Mouse (Mus musculus) C2C12 (cell line): ENCODE measurements around the gene Ick. TPM values are rescaled to one million over a fixed set of nuclear protein-coding genes. Genes with fewer than 3 reads are reported as not detected.

Source experiments
- H3K27me3 ChIP-seq: one replicate; pipeline ENCODE4 v1.6.1; 2011; ENCODE audit not compliant: control insufficient read depth, insufficient read depth, insufficient read length
- H3K36me3 ChIP-seq: one replicate; pipeline ENCODE4 v1.6.1; 2011; ENCODE audit not compliant: control insufficient read depth, insufficient read depth
- H3K4me3 ChIP-seq: one replicate; pipeline ENCODE4 v1.5.1; 2011; ENCODE audit warnings: mild to moderate bottlenecking, control low read depth; ENCODE audit not compliant: poor library complexity, insufficient read depth, severe bottlenecking
- H3K79me2 ChIP-seq: one replicate; pipeline ENCODE4 v1.6.1; 2011; ENCODE audit not compliant: control insufficient read depth, insufficient read depth
- H3K79me3 ChIP-seq: one replicate; pipeline ENCODE4 v1.6.1; 2011; ENCODE audit warnings: low read depth, control low read depth
- H3ac ChIP-seq: one replicate; pipeline ENCODE3; 2011; ENCODE audit warnings: low read depth; ENCODE audit not compliant: control insufficient read depth, insufficient read length
- CEBPB ChIP-seq: IDR thresholded peaks from one replicate; pipeline ENCODE4 v1.6.1; 2011; ENCODE audit warnings: low read depth, mild to moderate bottlenecking, control low read depth, moderate library complexity
- CTCF ChIP-seq: IDR thresholded peaks from one replicate; pipeline ENCODE4 v1.5.1; 2011; ENCODE audit not compliant: control insufficient read depth, insufficient read depth, insufficient read length
- FOSL1 ChIP-seq: IDR thresholded peaks from one replicate; pipeline ENCODE4 v1.8.0; 2011; ENCODE audit warnings: mild to moderate bottlenecking, low read length; ENCODE audit not compliant: poor library complexity, insufficient read depth, severe bottlenecking
- MAX ChIP-seq: IDR thresholded peaks from one replicate; pipeline ENCODE4 v1.6.1; 2011; ENCODE audit warnings: mild to moderate bottlenecking, control low read depth
- MYOD1 ChIP-seq: IDR thresholded peaks from one replicate; pipeline ENCODE4 v1.6.1; 2011; ENCODE audit warnings: low read depth; ENCODE audit not compliant: control insufficient read depth, insufficient read length
- MYOG ChIP-seq: IDR thresholded peaks from one replicate; pipeline ENCODE4 v1.6.1; 2011; ENCODE audit not compliant: control insufficient read depth, insufficient read length; ENCODE audit errors: extremely low read depth
- USF1 ChIP-seq: IDR thresholded peaks from one replicate; pipeline ENCODE4 v1.6.1; 2011; ENCODE audit warnings: low read depth, mild to moderate bottlenecking, control low read depth, moderate library complexity
- polyA plus RNA-seq: library from polyadenylated mRNA; unstranded; fragments of >200 nt; fragmentation: generic; extraction: Trizol; gene quantifications from one replicate; pipeline ENCODE4 v1.2.1, GENCODE M21; 2012; ENCODE audit warnings: missing spikeins

Ick gene
- polyA plus RNA-seq, 1 experiment = 6.5 TPM

DNA sequence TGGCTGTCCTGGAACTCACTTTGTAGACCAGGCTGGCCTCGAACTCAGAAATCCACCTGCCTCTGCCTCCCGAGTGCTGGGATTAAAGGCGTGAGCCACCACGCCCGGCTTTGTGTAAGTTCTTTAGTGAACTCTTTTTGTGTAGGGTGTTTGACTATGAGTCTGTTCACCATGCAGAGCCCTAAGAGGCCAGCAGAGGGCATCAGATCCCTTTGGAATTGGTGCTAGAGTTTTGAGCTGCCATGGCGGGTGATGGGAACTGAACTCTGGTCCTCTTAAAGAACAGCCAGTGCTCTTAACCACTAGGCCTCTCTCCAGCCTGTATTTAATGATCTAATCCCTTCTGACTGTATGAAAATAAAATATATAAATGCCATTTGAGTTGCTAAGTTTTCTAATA lies 12.6 kb upstream of the Ick start:
- Histone ChIP-seq H3K27me3 (no peaks in the 10 kb centered on the region), H3K36me3 (peaks cover 69% of the 10 kb centered on the region), H3K79me3 (no peaks in the 10 kb centered on the region), H3K4me3 (no peak overlapping the region), H3K79me2 (no peaks in the 10 kb centered on the region), H3ac (no peak overlapping the region)
- TF ChIP-seq FOSL1 (no peak), USF1 (no peak), CEBPB (no peak), MYOD1 (no peak), MYOG (no peak), MAX (no peak), CTCF (no peak)

DNA sequence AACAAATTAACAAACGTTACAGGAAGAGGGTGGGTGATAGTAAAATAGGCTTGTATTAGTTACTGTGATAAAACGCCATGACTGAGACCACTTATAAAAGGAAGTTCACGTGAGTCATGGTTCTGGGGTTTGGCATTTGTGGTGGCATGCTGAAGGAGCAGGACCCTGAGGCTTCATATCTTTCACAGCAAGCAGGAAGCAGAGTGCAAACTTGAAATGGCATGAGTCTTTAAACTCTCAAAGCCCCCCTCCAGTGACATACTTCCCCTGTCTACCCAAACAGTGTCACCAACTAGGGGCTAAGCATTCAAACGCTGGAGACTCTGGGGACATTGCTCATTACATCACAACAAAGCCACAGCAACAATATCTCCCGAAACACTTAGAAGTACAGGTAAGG lies 8.0 kb upstream of the Ick start:
- Histone ChIP-seq H3K4me3 (no peak overlapping the region), H3K79me3 (peaks cover 2% of the 10 kb centered on the region), H3K27me3 (no peaks in the 10 kb centered on the region), H3K79me2 (peaks cover 8% of the 10 kb centered on the region), H3ac (no peak overlapping the region), H3K36me3 (peaks cover 57% of the 10 kb centered on the region)
- no peak for TF ChIP-seq MYOD1
- no peak for TF ChIP-seq USF1
- TF ChIP-seq CEBPB = no peak
- no peak for TF ChIP-seq FOSL1
- no peak for TF ChIP-seq CTCF
- TF ChIP-seq MYOG = no peak
- TF ChIP-seq MAX = no peak

DNA sequence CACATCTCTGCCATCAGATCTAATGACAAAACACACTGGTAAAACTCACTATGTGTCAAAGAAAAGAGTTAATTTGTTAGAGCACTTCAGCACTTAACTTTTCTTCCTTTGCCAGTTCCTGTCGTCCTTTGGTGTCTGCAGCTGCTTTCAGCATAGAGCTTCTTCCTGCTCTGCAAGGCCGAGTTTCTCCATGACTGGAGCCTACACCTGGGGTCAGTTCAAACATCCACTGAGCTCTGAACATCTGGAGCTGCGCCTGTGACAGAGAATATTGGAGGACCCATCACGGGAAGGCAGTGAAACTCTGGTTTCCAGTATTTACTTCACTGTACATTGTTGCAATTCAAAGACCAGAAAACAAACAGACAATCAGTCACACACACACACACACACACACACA lies 7.6 kb upstream of the Ick start:
- TF ChIP-seq FOSL1 = no peak
- H3K79me2 ChIP-seq = peaks cover 13% of the 10 kb centered on the region
- H3ac ChIP-seq = no peak overlapping the region
- H3K27me3 ChIP-seq = no peaks in the 10 kb centered on the region
- no peak overlapping the region for H3K4me3 ChIP-seq
- H3K79me3 ChIP-seq = peaks cover 2% of the 10 kb centered on the region
- peaks cover 54% of the 10 kb centered on the region for H3K36me3 ChIP-seq

DNA sequence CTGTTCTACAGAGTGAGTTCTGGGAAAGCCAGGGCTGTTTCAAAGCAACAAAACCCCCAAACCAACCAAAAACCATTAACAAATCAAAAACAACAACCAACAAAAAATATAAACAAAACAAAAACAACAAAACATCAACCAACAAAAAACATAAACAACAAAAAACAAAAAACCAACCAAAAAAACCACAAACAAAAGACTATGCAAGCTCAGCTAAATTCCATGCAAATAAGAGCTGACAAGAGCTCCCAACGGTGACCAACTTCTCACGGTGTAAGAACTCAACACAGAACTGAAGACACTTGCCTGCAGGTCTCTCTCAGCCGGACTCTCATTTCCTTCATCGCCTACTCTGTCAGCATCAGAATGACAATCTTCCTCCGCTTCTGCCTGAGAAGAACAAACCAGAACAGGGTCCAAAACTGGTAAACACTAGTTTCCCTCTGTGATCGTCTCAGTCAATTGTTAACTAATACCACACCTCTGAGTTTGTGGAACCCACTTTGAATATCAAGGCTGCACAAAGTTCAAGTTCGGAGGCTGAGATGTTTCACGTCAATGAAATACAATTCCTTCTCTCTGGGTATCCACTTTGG lies 4.9 kb upstream of the Ick start:
- peaks cover 31% of the 10 kb centered on the region for H3K79me2 ChIP-seq

DNA sequence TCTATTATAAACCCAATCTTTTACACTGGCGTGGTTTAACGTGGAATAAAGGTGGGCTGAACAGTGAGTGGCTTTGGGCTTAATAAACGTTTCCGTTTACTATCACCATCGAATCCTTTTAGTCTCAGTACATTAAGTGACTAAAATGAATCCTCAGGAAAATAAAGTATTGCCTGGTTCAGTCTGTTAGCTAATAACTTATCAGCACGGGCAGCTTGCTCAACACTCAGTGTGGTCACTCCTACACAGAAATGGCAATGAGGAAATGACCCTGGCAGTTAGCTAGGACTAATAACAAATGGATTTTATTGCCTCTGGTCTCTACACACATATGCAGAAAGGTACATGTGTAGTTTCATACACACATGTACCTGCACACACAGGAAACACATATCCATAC lies 4.0 kb upstream of the Ick start:
- Histone ChIP-seq H3K27me3 (no peaks in the 10 kb centered on the region), H3K79me2 (peaks cover 31% of the 10 kb centered on the region), H3ac (no peak overlapping the region), H3K4me3 (no peak overlapping the region), H3K79me3 (peaks cover 4% of the 10 kb centered on the region), H3K36me3 (peaks cover 21% of the 10 kb centered on the region)
- TF ChIP-seq FOSL1 (no peak), MYOD1 (no peak), CTCF (no peak), CEBPB (no peak), MYOG (no peak), USF1 (no peak), MAX (no peak)

More for the DNA sequence above, 4.9 kb upstream of the Ick start:
- Histone ChIP-seq H3K36me3 (peaks cover 29% of the 10 kb centered on the region), H3K27me3 (no peaks in the 10 kb centered on the region), H3K79me3 (peaks cover 4% of the 10 kb centered on the region), H3ac (no peak overlapping the region), H3K4me3 (no peak overlapping the region)
- TF ChIP-seq CEBPB (no peak), MYOD1 (no peak), MYOG (no peak), USF1 (no peak), MAX (no peak), CTCF (no peak)

DNA sequence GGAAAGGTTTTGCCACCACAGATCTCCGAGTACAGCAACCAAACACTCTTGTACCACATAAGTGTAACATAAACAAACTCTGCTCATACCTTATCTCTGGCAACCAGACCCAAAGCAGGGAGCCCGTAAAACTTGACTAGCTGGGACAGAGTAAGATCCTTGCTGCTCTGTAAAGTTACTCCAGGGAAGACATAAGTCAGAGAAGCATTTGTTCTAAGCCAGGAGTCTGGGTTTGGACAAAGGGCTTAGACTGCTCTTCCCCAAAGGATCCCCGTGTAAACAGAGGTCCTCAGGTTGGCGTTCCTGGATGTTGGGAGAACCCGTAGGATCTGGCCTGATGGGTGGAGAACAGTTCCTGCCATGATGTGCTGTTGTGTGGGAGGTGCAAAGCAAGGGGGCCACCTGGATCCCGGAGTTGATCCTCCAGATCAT lies 3.5 kb upstream of the Ick start:
- Histone ChIP-seq H3K36me3 (peaks cover 16% of the 10 kb centered on the region), H3K79me2 (peaks cover 31% of the 10 kb centered on the region), H3ac (no peak overlapping the region), H3K4me3 (no peak overlapping the region), H3K79me3 (peaks cover 4% of the 10 kb centered on the region), H3K27me3 (no peaks in the 10 kb centered on the region)
- no peak for TF ChIP-seq CEBPB
- no peak for TF ChIP-seq USF1
- no peak for TF ChIP-seq MYOG
- no peak for TF ChIP-seq MAX
- no peak for TF ChIP-seq CTCF
